Mouse (Mus musculus) granulocyte monocyte progenitor cell, adult 5-6 weeks (primary cell): ENCODE data around the gene Krt78. TPM values are rescaled to one million over a fixed set of nuclear protein-coding genes. Genes with fewer than 3 reads are reported as not detected.
A peak's percentile ranks its signal among the peaks of the same experiment; 100 is the strongest.
"Not testable (repeated sequence)": the region's sequence is repeated elsewhere in the genome, so short reads cannot be mapped to it uniquely, and the experiment has no call there.

Experiments
- ATAC-seq: replicated peaks from 2 replicates; pipeline ENCODE4 v1.8.0; 2016; ENCODE audit warnings: mild to moderate bottlenecking, moderate TSS enrichment, inconsistent platforms; ENCODE audit not compliant: poor library complexity, severe bottlenecking
- total RNA-seq, 2 experiments: library from RNA; stranded (forward) in 1 of 2; stranded (reverse) in 1 of 2; fragments of 200-712, 200-1000 nt in 1 of 2; fragments of >200 nt in 1 of 2; fragmentation: Nextera tagmentation in 1 of 2; gene quantifications; 2 replicates each; pipeline ENCODE4 v1.2.3; 2014 to 2017

Gene Krt78
- total RNA-seq (2014; fragmentation: Nextera tagmentation): not detected in 2 replicates
- total RNA-seq (2017): not detected in 2 replicates

DNA sequence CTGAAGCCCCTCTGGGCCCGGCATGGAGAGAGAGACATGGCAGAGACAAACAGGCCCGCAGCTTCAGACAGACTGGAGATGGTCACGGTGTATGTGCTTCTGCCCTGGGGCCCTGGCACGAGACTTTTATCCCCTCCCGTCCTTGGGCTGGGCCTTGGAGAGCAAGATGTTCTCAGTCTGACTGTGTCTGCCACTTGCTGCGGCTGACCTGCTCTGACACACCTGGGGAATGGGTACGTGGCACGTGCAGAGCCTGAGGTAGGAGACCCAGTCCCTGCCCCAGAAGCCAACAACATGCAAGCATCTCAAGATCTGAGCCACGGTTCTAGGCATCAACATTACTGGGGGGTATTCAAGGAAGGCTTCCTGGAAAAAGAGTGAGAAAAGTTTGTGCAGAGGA lies at the start of gene Krt78:
TSS of gene Krt78 (minus strand) at position 101 of the 400 bp plus-strand sequence.
- no peak for ATAC-seq

DNA sequence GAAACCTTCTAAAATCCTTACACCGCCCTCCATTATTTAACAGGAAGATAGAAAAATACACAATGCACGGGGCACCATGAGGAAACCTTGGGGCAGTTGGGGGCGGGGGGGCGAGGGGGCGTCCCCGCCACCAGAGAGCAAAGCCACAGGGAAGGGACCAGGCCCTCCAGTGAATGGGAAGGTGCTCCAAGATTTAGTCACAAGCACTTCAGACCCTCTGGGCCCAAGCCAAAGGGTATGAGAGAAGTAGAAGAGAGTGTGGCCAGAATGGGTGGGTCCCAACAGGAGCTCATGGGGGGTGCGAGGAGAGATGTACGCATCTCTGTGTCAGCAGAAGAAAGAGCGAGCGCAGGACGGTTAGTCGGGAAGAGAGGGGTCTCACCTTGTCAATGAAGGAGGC lies 49.4 kb upstream of the Krt78 start:
- no peak for ATAC-seq

DNA sequence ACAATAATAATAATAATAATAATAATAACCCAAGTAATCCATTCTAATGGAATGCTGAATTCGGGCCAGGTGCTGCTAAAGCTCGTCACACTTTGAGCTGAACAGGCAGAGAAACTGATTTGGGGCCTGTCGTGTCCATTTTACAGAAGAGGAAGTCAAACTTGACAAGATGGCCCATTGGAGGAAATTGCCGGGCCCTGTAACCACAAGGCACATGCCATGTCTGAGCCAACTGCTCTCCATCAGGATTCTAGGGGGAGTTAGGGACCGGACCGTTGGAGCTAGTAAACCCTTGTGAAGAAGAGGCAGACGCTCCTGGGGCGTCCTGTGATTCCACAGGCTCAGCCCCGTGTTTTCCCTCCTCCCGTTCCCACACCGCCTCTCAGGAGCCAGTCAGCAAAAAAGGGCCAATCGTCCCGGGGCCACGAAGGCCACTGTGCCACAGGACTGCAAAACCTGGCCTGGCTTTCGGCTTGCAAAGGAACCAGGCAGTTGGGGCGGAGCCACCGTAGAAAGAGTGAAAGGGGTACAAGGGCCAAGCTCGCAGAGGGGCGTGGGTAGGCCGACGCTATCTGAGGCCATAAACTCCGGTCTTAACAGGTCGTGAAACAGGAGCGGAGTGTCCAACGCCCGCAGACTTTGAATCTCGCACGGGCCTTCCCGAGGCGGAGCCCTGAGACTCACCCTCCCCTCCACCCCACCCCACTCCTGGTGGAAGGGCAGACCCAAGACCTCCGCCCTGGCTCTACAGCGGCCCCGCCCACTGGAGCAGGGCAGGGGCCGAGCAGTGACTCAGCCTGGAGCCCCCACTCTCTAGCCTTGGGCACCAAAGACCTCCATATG lies 48.8 kb upstream of the Krt78 start:
- peak; percentile 73 for ATAC-seq

DNA sequence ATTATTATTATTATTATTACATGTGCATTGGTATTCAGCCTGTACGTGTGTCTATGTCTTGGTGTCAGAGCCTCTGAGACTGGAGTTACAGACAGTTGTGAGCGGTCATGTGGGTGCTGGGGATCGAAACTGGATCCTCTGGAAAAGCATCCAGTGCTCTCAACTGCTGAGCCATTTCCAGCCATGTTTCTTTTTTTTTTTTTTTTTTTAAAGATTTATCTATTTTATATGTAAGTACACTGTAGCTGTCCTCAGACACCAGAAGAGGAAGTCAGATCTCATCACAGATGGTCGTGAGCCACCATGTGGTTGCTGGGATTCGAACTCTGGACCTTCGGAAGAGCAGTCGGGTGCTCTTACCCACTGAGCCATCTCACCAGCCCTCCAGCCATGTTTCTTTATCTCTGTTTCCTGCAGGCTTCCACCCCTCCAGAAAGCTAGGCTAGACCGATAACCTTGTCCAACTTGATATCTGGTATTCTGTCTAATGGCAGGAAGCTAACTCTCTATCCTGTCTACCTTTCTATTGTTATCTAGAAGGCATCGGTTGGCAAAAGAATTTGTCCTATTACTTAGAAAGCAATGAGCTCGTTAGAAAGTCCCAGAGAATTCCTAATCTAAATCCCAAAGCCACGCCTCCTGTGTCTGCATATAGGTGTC lies 45.7 kb upstream of the Krt78 start:
- no peak for ATAC-seq

DNA sequence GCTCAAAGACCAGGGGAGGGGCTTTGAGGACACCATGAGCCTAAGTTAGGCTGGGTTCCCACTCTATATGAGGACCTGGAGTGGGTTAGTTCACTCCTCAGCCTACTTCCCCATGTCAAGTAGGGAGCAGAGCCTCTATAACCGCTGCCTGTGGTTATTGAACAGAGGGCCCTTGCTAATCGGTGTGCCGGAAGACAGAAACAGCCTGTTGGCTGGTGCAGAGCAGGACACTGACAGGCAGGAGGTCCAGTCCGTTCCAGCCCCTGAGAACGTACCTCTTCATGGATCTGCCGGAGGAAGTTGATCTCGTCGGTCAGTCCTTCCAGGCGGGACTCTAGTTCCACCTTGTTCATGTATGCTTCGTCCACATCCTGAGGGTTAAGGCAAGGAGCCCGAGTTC lies 45.1 kb upstream of the Krt78 start:
- peak; percentile 49 for ATAC-seq

DNA sequence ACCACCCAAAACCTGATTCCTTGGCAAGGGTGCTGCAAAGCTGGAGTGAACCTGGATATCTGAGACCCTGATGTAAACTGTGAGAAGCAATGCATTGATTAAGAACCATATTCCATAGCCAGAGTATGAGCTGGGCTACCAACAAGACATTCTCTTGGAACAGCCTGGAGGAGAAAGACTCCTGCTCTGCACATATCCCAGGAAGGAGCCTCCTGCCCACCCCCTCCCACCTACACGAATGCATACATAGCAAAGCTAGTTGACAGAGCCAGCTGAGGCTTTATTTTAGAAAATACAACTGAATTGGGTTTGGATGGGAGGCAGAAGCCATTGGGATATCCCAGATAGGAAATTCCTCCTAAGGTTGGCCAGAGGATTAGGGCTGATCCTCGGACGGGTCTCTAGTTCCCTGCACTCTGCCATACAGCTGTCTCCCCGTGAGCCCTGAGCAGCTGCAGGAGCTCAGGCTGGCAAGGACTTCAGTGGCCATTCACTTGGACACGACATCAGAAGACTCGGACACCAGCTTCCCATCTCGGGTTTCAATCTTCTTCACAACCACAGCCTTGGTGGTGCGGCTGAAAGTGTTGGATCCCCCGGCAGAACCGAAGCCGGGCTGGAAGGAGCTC lies 42.5 kb upstream of the Krt78 start:
- ATAC-seq: not testable (repeated sequence)

DNA sequence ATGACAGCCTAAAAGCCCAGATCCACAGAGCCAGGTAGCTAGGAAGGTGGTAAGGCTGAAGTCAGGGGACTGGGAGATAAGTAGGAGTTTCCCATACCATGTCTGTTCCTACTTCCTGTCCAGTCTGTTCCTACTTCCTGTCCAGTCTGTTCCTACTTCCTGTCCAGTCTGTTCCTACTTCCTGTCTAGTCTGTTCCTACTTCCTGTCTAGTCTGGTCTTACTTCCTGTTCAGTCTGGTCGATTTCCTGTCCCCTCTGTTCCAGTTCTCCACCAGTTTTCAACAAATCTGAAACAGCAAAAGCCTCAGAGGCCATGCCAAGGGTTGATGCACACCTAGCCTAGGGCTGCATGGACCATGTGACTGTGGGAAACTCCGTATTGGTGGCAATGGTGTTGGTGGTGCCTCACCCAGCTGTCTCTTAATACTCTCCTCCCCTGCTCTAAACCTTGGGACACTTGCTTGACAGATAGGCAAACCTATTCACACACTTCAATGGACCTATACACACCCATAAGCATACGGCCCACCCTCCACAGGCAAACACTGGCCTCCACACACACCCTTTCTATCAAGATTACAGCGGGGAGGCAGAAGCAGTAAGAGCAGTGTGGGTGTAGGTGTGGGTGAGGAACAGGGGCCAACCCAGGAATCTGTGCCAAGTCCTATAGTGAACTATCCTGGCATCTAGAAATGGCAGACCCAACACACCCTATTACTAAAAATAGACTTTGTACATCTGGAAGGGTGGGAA lies 41.6 kb upstream of the Krt78 start:
- ATAC-seq: peak; percentile 44; the same call in 1 of the 2 replicates

DNA sequence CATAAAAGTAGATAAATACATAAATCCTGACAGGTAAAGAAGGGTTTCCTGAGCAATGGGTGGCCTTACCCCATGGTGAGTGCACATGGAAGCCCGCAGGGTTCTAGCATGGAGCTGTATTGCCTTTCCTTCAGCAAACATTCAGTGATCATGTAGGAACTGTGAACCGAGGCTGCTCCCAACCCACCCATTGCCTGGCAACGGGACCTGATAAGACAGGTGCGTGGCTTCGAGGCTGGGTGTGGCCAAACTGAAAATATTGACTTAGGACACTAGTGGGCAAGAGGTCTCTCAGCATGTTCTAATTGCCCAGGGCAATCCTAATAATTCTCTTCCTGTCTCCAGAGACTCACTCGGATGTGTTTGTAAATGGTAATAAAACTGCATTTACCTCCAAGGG lies 40.3 kb upstream of the Krt78 start:
- ATAC-seq: no peak

DNA sequence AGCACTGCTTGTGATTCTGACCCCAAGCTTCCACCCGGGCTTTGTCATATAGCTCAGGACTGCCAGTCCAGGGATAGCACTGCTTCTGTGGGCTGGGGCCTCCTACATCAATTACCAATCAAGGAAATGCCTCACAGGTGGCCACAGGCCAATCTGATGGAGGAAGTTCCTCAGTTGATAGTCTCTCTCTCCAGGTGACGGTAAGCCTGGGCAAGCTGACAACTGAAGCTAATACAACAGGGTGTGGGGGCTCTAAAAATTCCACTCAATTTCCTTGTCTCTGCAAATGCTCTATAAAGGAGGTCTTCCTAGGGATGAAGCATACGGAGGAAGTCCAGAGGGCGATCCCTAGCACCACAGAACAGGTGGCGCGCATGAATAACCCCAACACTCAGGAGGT lies 36.9 kb upstream of the Krt78 start:
- no peak for ATAC-seq

DNA sequence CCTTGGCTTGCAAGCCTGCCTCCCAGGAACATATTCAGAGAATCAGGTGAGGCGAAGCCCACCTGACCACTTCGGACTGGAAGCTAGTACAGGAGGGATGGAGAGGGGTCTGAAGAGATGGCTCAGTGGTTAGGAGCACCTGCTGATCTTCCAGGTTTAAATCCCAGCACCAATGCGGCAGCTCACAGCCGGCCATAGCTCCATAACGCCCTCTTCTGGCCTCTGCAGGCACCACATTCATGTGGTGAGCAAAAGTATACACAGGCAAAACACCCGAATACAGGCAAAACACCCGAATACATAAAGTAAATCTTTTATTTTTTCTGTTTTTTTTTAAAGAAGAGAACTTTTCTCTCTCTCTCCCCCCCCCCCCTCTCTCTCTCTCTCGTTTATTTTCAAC lies 34.6 kb upstream of the Krt78 start:
- ATAC-seq: no peak

DNA sequence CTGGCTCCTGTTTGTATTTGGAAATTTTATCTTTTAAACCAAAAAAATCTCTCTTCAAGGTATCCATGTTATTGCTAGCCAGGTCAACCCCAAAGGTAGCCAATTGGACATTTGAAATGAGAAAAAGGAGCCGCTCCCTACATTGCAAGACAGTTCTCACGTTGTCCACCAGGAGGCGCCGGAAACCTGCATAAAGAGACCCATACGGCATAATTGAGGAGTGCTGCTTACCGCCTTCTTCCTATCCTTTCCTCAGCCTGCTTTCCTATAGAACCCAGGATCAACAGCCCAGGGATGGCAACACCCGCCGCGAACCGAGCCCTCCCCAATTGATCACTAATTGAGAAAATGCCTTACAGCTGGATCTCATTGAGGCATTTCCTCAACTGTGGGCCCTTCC lies 34.0 kb upstream of the Krt78 start:
- ATAC-seq: peak; percentile 31; the same call in 1 of the 2 replicates

DNA sequence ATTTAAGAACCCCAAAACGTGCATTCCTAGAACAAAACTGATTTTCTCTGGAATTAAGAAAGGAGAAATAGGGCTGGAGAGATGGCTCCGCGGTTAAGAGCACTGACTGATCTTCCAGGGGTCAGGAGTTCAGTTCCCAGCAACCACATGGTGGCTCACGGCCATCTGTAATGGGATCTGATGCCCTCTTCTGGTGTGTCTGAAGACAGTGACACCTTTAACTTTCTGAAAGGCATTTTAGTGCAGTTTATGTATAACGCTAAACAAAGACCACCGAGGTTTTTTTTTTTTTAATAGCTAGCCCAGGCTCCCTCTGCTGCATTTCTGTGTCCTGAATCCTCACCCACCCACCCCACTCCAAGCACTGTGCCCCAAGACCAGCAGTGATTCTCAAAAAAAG lies 30.7 kb upstream of the Krt78 start:
- ATAC-seq: no peak

DNA sequence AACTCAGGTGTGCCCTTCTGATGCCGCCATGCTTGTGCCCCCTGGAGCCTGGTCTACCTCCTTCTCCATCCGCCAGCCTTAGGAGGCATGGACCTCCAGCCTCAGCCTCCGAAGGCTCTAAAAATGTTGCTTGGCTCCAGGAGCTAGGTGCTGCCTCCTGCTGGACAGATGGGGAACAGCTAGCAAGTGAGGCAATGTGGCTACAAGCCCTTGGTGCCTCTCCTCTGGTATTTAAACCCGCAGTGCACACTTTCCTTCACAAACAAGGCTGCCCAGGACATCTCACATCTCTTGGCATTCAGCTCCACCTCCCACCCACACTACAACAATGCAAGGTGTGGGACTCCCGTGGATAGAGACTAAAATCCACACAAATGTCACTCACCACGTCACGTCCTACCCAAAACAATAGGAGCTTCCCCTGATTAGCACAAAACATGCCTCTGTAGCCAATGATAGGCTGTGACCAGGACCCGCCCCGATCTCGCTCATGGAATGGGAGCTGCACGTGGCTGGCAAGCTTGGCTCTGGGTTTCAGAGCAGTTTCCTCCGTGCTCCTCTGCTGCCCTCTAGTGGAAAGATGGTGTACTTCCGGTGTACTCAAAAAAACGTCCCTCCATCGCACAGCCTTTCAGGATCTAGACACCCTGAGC lies 30.0 kb upstream of the Krt78 start:
- ATAC-seq: peak; percentile 91

DNA sequence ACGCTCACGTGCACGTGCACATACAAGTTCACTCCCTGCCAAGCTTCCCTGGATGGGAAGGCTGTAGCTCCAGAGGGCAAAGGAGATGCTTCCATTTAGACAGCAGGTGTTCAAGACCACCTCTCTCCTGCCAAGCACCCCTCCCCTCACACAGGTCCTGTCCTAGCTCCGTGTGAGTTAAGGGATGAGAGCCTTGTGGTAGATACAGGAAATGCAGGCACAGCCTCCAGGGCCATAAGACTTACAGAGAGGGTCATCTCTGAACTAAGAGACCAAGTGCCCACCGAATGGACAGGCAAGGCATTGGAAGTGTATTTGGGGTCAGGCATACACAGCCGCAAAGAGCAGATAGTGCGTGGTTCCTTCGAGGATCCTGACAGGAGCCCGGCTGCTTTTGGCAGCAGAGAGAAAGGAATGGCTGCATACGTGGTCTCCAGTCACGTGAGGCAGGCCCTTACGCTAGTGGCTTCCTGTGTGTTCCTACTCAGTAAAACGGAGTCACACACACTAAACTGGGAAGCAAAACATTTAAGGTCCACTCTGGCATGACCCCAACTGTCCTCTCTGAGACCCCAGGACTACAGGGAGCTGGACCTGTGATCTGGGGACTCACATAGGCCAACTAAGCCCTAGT lies 29.3 kb upstream of the Krt78 start:
- no peak for ATAC-seq

DNA sequence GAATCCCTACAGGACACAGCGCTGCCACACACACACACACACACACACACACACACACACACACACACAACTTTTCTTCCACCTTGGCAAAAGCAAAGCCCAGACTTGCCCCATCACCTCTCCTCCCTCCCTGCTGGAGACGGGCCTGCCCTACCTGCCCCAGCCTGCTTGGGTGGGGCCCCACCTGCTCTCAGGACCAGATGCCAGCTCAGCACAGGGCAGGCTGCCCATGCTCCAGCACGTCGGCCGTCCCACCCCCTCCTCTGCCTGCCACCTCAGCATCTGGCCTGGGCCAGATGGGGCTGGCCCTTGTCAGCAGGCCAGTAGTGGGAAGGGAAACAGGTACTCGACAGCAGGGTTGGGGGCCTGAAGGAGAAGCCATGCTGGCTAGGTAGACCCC lies 26.8 kb upstream of the Krt78 start:
- no peak for ATAC-seq

DNA sequence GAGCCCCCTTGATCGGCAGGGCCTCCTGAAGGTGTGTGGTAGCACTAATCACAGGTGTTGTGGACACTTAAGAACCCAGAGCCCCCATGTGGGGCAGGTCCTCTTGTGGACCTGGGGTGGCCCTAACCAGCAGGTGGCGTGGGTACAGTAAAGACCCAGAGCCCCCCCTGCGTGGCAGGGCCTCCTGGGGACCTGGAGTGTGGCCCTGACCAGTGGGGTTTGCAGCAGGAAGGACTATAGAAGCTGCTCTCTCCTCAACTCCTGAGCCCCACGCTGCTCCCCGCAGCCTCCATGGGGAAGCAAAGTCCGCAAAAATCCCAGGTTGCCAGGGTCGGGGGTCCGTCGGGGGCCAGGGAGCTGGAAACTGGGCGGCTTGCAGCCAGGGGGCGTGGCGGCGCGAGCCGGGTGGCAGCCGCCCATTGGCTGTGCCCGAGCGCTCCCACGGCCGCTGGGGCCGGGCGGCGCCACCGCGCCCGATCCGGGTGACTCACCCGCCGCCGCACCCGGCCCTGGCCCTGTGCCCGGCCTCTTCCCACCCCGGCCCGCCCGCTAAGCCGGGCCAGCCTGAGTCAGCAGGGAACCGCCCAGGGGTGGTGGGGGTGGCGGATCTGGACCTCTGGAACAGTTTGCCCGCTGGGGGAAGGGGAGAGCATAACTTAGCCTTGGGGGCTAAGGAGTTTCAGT lies 23.1 kb upstream of the Krt78 start:
- ATAC-seq: peak; percentile 57

DNA sequence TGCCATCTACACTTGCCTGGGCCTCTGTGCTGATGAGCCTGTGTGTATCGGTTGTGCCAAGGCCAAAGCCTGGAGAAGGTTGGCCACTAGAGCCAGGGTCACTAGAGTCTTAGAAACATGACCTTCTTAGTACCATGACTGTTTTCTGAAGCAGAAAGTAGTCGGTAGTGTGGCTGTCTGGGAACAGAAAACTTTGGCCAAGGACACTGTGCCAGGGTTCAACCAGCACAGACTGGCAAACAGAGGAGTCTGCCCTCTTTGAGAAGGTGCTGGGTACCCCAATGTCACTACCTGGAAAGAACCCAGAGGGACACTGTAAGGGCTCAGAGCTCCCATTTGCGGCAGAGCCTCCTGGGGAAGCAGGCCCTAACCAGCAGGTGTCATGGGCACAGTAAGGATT lies 22.6 kb upstream of the Krt78 start:
- ATAC-seq: no peak

DNA sequence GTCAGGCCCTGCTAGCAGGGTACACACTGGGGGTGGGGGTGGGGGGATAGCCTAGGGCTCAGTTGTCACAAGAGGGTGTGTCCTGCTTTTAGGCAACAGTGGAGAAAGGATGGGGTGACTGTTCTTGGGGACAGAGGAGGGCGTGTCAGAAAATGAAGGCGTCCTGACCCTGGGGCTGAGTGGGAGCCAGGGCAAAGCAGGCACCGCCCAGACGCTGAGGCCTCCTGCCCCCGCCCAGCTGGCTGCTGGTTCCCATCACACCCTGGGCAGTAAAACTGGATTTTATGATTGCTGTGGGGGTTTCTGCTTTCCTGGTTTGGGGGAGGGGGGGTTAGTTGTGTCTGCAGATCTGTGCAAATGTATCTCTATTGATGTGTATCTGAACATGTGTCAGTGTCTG lies 21.9 kb upstream of the Krt78 start:
- ATAC-seq: no peak
